Mouse (Mus musculus) embryonic facial prominence, embryonic 14.5 days (tissue): ENCODE data around the gene Gpr37l1. TPM values are rescaled to one million over a fixed set of nuclear protein-coding genes. Genes with fewer than 3 reads are reported as not detected.

Experiments used
- ATAC-seq: fragments of 200-750 bp; cut with Nextera tagmentation; 2 replicates; pipeline ENCODE4 v1.8.0; 2017; ENCODE audit warnings: low read depth, moderate number of reproducible peaks, moderate TSS enrichment
- DNase-seq: peaks from one replicate; pipeline ENCODE4 v3.0.0-alpha.2; 2015; ENCODE audit warnings: low spot score
- H3K27ac ChIP-seq: fragments of 300-500 bp; sonication (generic); replicated peaks from 2 replicates; pipeline ENCODE4 v1.5.1; 2014; ENCODE audit warnings: low read depth, mild to moderate bottlenecking, low read length, moderate library complexity
- H3K27me3 ChIP-seq: fragments of 300-500 bp; sonication (generic); replicated peaks from 2 replicates; pipeline ENCODE4 v1.6.1; 2014; ENCODE audit warnings: low read length; ENCODE audit not compliant: control insufficient read depth, insufficient read depth
- H3K36me3 ChIP-seq: fragments of 300-500 bp; sonication (generic); 2 replicates; pipeline ENCODE4 v1.6.1; 2014; ENCODE audit warnings: low read length, mixed read lengths; ENCODE audit not compliant: control insufficient read depth, insufficient read depth
- H3K4me1 ChIP-seq: fragments of 300-500 bp; sonication (generic); 2 replicates; pipeline ENCODE4 v1.6.1; 2014; ENCODE audit warnings: antibody characterized with exemption, low read length; ENCODE audit not compliant: control insufficient read depth, insufficient read depth
- H3K4me2 ChIP-seq: fragments of 300-500 bp; sonication (generic); 2 replicates; pipeline ENCODE4 v1.6.1; 2014; ENCODE audit warnings: low read depth, mild to moderate bottlenecking, low read length, moderate library complexity, mixed read lengths
- H3K4me3 ChIP-seq: fragments of 300-500 bp; sonication (generic); 2 replicates; pipeline ENCODE4 v1.5.1; 2014; ENCODE audit warnings: low read depth, mild to moderate bottlenecking, low read length
- H3K9ac ChIP-seq: fragments of 300-500 bp; sonication (generic); 2 replicates; pipeline ENCODE4 v1.6.1; 2014; ENCODE audit warnings: low read depth, mild to moderate bottlenecking, low read length, moderate library complexity, mixed read lengths
- H3K9me3 ChIP-seq: fragments of 300-500 bp; sonication (generic); 2 replicates; pipeline ENCODE4 v1.6.1; 2016; ENCODE audit warnings: low read length; ENCODE audit not compliant: control insufficient read depth
- WGBS: fragments of 180-500 bp; shearing (Covaris S2); extraction: QIAGEN DNeasy Blood & Tissue Kit; methylation state at CpG from one replicate; pipeline ENCODE4 v1.1.7; 2014; 5-methylcytosine and 5-hydroxymethylcytosine counted together
- polyA plus RNA-seq: library from polyadenylated mRNA; unstranded; fragments of >200 nt; fragmentation: Nextera tagmentation; extraction: Ambion mirVana; gene quantifications from 2 replicates; pipeline ENCODE4 v1.2.1, GENCODE M21; 2014

Gpr37l1 gene
- polyA plus RNA-seq, 1 experiment from 2014 or later, result 0.47 TPM

- 63% methylated on average over 4 of the region's 4 CpGs for WGBS
- Histone ChIP-seq H3K4me1 (peaks cover 14% of the 10 kb centered on the region), H3K27ac (peak overlapping the region; percentile 95; the same call in 1 of the 2 replicates)
Measured at GRCm38 (mm10) chr1:135148476-135148875, 19.0 kb downstream of the Gpr37l1 start.

GRCm38 (mm10) chr1:135147702-135148058, 19.8 kb downstream of the Gpr37l1 start:
- Histone ChIP-seq H3K4me2 (peak overlapping the region; percentile 75), H3K9me3 (no peaks in the 10 kb centered on the region), H3K27ac (peak overlapping the region; percentile 95), H3K27me3 (no peaks in the 10 kb centered on the region), H3K4me3 (peak overlapping the region; percentile 98), H3K9ac (peak overlapping the region; percentile 95), H3K36me3 (0 out of 2 replicates have a peak, but pooled peaks cover 2% of the 10 kb centered on the region), H3K4me1 (peaks cover 14% of the 10 kb centered on the region)
- peak; percentile 37 for DNase-seq
- WGBS, result 2% methylated on average over 6 of the region's 7 CpGs
- peak; percentile 0; the same call in 1 of the 2 replicates for ATAC-seq

More at GRCm38 (mm10) chr1:135148476-135148875, 19.0 kb downstream of the Gpr37l1 start:
- H3K4me3 ChIP-seq, result peak overlapping the region; percentile 98
- H3K4me2 ChIP-seq, result peak overlapping the region; percentile 75
- no peaks in the 10 kb centered on the region for H3K27me3 ChIP-seq
- no peaks in the 10 kb centered on the region for H3K9me3 ChIP-seq
- ATAC-seq, result no peak
- peak; percentile 43 for DNase-seq
- H3K36me3 ChIP-seq, result 0 out of 2 replicates have a peak, but pooled peaks cover 3% of the 10 kb centered on the region
- H3K9ac ChIP-seq, result peak overlapping the region; percentile 95; the same call in 1 of the 2 replicates

DNA sequence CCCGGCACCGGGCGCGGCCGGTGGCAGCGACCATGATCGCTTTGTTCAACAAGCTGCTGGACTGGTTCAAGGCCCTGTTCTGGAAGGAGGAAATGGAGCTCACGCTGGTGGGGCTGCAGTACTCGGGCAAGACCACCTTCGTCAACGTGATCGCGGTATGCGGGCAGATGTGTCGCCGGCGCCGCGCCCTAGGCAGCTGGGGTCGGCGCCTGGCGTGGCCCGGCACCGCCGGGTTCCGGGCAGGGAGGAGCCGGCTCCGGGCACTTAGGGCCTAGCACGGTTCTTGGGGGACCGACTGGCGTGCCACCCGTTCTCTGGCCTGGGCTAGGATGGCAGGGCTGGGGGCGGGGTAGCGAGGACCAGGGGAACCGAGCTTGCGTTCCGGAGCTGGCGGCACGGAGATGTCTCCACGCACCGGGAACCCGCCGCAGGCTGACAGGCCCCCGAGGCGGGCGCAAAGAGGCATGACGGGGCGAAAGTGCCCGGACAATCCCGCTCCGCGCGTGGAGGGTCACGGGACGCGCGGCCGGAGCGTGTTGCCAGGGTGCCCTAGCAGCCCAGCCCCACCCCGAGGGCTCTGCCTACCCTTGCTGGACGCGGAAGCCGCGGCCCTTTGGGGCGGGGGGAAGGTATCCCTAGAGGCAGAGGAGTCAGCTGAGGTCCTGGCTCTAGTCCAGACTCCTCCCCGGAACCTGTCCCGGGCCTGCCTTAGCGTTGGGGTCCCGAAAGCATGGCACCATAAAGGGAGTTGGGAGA, 20.4 kb downstream of the Gpr37l1 start:
- Histone ChIP-seq H3K9ac (peak overlapping the region; percentile 95), H3K36me3 (no peaks in the 10 kb centered on the region), H3K4me1 (peaks cover 14% of the 10 kb centered on the region), H3K4me3 (peak overlapping the region; percentile 98), H3K4me2 (peak overlapping the region; percentile 75), H3K9me3 (no peaks in the 10 kb centered on the region), H3K27me3 (no peaks in the 10 kb centered on the region), H3K27ac (peak overlapping the region; percentile 95)
- ATAC-seq, result peak; percentile 41
- WGBS, result under 1% methylated on average over 52 of the region's 69 CpGs
- DNase-seq, result peak; percentile 84

DNA sequence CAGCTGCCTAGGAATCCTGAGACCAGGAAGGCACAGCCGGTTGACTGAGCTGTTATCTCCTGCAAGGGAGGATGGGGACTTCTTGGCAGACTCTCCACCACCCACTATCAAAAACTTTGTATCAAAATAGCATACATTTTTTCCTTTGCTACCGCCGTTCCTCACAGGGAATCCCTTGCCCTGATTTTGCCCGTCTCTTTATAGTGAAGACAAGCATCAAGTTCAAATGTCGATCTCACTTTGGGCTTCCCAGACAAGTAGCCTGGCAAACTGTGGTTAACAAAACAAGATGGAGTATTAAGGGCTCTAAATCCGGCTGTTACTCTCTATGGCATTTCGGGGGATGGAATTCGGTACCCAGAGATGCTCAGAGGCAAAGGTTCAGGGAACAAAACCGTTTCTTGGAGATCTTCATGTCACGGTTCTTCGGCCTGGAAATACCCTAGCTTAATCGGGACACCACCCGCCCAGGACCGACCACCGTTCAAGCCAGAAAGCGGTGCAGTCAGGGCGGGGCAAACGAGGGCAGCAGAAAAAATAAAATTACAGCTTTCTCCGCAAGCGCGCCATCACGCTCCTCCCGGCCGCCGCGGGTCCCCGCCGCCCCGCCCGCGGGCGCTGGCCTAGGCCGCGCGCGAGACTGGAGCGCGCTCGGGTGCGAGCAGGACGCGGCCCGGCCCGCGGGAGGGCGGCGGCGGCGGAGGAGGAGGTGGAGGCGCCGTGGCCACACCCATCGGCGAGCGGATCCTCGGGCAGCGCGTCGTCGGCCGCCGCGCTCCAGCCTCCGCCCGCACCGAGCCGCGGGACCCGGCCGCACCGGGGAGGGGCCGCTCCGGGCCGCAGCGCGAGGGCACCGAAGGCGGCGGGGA, 21.2 kb downstream of the Gpr37l1 start, which contains the start of gene Arl8a:
TSS of gene Arl8a (plus strand) at position 748 of the 869 bp plus-strand sequence.
- 1% methylated on average over 31 of the region's 78 CpGs for WGBS

DNA sequence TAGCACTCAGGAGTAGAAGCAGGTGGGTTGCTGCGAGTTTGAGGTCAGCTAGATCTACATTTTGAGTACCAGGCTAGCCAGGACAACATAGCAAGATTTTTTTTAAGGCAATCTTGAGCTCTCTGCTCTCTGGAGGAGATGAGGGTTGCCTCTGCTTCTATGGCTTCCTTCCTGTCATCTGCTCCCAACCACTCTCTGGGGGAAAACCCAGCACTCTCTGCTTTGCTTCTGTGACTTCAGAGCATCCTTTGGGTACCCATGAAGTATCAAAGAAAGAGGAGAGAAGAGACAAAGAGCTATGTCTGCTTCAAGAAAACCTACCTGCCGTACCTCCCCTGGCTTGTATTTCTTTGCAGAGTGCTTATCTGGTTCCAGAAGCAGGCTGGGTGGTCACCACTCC, 23.5 kb downstream of the Gpr37l1 start:
- no peaks in the 10 kb centered on the region for H3K9me3 ChIP-seq
- WGBS, result 85% methylated on average over 2 of the region's 2 CpGs
- ATAC-seq (no peak), DNase-seq (no peak)
- H3K9ac ChIP-seq, result no peak overlapping the region
- H3K36me3 ChIP-seq, result no peaks in the 10 kb centered on the region
- H3K27me3 ChIP-seq, result no peaks in the 10 kb centered on the region
- no peak overlapping the region for H3K4me2 ChIP-seq
- H3K4me1 ChIP-seq, result peaks cover 11% of the 10 kb centered on the region
- no peak overlapping the region for H3K4me3 ChIP-seq
- H3K27ac ChIP-seq, result no peak overlapping the region

More for the DNA sequence above, 21.2 kb downstream of the Gpr37l1 start, which contains the start of gene Arl8a:
- ATAC-seq (peak; percentile 85), DNase-seq (peak; percentile 92)
- Histone ChIP-seq H3K4me2 (peak within 1 kb of the TSS; percentile 75), H3K27me3 (no peaks in the 10 kb centered on the region), H3K4me3 (peak within 1 kb of the TSS; percentile 98), H3K9me3 (no peaks in the 10 kb centered on the region), H3K9ac (peak within 1 kb of the TSS; percentile 95), H3K4me1 (peaks cover 14% of the 10 kb centered on the region), H3K36me3 (no peaks in the 10 kb centered on the region), H3K27ac (peak within 1 kb of the TSS; percentile 95)

DNA sequence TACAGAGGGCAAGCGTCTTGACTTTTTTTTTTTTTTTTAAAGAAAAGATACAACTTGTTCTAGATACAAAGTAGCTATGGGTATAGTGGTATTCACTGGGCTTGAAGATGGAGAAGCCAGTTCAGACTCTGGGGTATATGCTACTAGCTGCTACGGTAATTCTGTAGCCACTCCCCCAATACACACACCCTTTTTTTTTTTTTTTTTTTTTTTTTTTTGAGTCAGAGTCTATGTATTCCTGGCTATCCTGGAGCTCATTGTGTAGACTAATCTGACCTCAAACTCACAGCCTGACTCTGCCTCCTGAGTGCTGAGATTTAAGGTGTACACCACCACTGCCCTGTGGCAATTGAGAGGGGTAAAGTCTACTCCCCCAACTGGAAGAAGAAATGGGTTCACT, 25.0 kb downstream of the Gpr37l1 start:
- 68% methylated on average over 2 of the region's 2 CpGs for WGBS
- no peak overlapping the region for H3K4me3 ChIP-seq
- no peak overlapping the region for H3K9ac ChIP-seq
- H3K4me1 ChIP-seq, result no peaks in the 10 kb centered on the region
- H3K4me2 ChIP-seq, result no peak overlapping the region
- H3K9me3 ChIP-seq, result no peaks in the 10 kb centered on the region
- no peaks in the 10 kb centered on the region for H3K27me3 ChIP-seq
- DNase-seq (no peak), ATAC-seq (no peak)
- no peak overlapping the region for H3K27ac ChIP-seq
- H3K36me3 ChIP-seq, result no peaks in the 10 kb centered on the region

- ATAC-seq (no peak), DNase-seq (no peak)
- H3K4me3 ChIP-seq, result no peak overlapping the region
- no peaks in the 10 kb centered on the region for H3K9me3 ChIP-seq
- H3K9ac ChIP-seq, result no peak overlapping the region
- H3K36me3 ChIP-seq, result no peaks in the 10 kb centered on the region
- H3K27ac ChIP-seq, result no peak overlapping the region
- no peaks in the 10 kb centered on the region for H3K4me1 ChIP-seq
- 61% methylated on average over 2 of the region's 2 CpGs for WGBS
- no peaks in the 10 kb centered on the region for H3K27me3 ChIP-seq
- H3K4me2 ChIP-seq, result no peak overlapping the region
Measured at GRCm38 (mm10) chr1:135139906-135140305, 27.6 kb downstream of the Gpr37l1 start.

GRCm38 (mm10) chr1:135136500-135136899, 31.0 kb downstream of the Gpr37l1 start:
- 4% methylated on average over 1 of the region's 1 CpGs for WGBS
- peak; percentile 62 for DNase-seq

More at GRCm38 (mm10) chr1:135136500-135136899, 31.0 kb downstream of the Gpr37l1 start:
- ATAC-seq, result peak; percentile 34; the same call in 1 of the 2 replicates
- no peak overlapping the region for H3K27ac ChIP-seq
- no peak overlapping the region for H3K4me3 ChIP-seq
- peaks cover under 1% of the 10 kb centered on the region; the same call in 1 of the 2 replicates for H3K4me1 ChIP-seq
- no peaks in the 10 kb centered on the region for H3K36me3 ChIP-seq
- no peak overlapping the region for H3K9ac ChIP-seq
- H3K27me3 ChIP-seq, result no peaks in the 10 kb centered on the region
- no peaks in the 10 kb centered on the region for H3K9me3 ChIP-seq
- H3K4me2 ChIP-seq, result no peak overlapping the region
